Mouse (Mus musculus) cortical plate, adult 2 months (tissue): ENCODE data around the gene Tbc1d1. TPM values are rescaled to one million over a fixed set of nuclear protein-coding genes. Genes with fewer than 3 reads are reported as not detected.
A peak's percentile ranks its signal among the peaks of the same experiment; 100 is the strongest.
"Not testable (repeated sequence)": the region's sequence is repeated elsewhere in the genome, so short reads cannot be mapped to it uniquely, and the experiment has no call there.

Source experiments
- H3K27ac ChIP-seq: fragments of 200-500 bp; 2 replicates; pipeline ENCODE4 v1.5.1; 2012; ENCODE audit warnings: low read length, control low read depth, inconsistent platforms; ENCODE audit not compliant: insufficient read depth
- H3K4me1 ChIP-seq: fragments of 200-500 bp; 2 replicates; pipeline ENCODE4 v1.6.1; 2011; ENCODE audit warnings: low read length; ENCODE audit not compliant: control insufficient read depth, insufficient read depth
- H3K4me3 ChIP-seq: fragments of 200-500 bp; 2 replicates; pipeline ENCODE4 v1.5.1; 2011; ENCODE audit warnings: mild to moderate bottlenecking, low read length, control low read depth; ENCODE audit not compliant: insufficient read depth
- CTCF ChIP-seq: fragments of 200-500 bp; IDR thresholded peaks from 2 replicates; pipeline ENCODE4 v1.5.1; 2011; ENCODE audit warnings: mild to moderate bottlenecking, control low read depth, low read length; ENCODE audit not compliant: insufficient read depth; ENCODE audit errors: extremely low read depth
- POLR2A ChIP-seq: fragments of 200-500 bp; IDR thresholded peaks from 2 replicates; pipeline ENCODE4 v1.6.1; 2011; ENCODE audit warnings: mild to moderate bottlenecking, low read length, control low read depth; ENCODE audit not compliant: insufficient read depth; ENCODE audit errors: extremely low read depth
- polyA plus RNA-seq: library from polyadenylated mRNA; depleted of rRNA; stranded (reverse); fragments of >200 nt; gene quantifications from 2 replicates; pipeline ENCODE4 v1.2.3, GENCODE M21; 2012

Tbc1d1 gene
- polyA plus RNA-seq, 1 experiment: 13.8 TPM

DNA sequence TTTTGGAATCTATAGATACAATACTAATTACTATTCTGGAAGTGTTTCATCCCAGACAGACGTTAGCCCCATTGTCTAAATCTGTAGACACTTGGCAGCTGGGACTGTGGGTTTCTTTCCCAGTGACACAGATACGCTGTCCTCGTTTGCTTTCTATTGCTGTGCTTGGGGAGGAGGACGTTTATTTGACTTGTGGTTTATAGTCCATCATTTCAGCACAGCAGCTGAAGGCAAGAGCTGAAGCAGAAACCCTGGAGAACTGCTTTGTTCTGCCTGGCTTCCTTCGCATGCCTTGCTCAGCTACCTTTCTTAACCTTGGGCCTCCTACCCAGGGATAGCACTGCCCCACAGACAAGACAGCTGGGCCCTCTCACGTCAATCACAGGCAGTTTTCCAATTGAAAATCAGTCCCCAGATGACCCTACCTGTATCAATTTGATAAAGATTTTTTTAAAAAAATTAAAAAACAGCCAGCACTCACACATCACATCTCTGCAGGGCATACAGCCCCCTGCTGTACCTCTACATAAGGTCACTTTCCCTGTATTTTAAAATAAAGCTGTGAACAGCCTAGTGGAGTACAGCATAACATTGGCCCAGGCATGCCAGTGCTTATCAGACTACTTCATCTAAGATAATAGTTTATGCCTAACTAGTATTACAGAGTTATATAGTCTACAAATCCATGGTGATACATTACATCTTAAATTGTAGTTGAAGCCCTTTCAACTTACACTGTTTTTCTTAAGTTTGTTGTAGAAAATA, 158.4 kb downstream of the Tbc1d1 start:
- TF ChIP-seq CTCF (no peak), POLR2A (no peak)
- Histone ChIP-seq H3K27ac (no peak overlapping the region), H3K4me3 (no peak overlapping the region), H3K4me1 (0 out of 2 replicates have a peak, but pooled peaks cover 2% of the 10 kb centered on the region)

GRCm38 (mm10) chr5:64315088-64315487, 159.0 kb downstream of the Tbc1d1 start:
- no peak overlapping the region for H3K4me3 ChIP-seq
- 0 out of 2 replicates have a peak, but pooled peaks cover 2% of the 10 kb centered on the region for H3K4me1 ChIP-seq
- H3K27ac ChIP-seq: no peak overlapping the region
- no peak for TF ChIP-seq CTCF

DNA sequence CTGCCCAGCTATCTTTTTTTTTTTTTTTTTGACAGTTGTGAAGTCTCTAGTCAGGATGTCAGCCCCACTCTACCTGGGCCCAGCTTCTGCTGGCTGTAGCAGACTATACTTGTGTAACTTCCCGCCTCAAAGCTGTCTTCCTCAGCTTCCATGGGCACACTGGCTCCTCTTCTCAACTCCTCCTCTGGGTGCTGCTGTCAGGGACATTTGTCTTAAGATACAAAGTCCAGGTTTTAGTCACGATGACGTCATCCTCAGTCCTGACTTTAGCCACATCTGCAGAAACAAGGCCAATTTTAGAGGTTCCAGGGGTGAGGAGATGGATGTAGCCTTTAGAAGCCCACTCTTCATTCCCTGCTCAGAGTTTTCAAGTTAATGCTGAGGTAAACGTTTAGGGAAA, 167.2 kb downstream of the Tbc1d1 start:
- no peak overlapping the region for H3K4me3 ChIP-seq
- TF ChIP-seq POLR2A (no peak), CTCF (no peak)
- peaks cover 8% of the 10 kb centered on the region for H3K4me1 ChIP-seq
- no peak overlapping the region for H3K27ac ChIP-seq

DNA sequence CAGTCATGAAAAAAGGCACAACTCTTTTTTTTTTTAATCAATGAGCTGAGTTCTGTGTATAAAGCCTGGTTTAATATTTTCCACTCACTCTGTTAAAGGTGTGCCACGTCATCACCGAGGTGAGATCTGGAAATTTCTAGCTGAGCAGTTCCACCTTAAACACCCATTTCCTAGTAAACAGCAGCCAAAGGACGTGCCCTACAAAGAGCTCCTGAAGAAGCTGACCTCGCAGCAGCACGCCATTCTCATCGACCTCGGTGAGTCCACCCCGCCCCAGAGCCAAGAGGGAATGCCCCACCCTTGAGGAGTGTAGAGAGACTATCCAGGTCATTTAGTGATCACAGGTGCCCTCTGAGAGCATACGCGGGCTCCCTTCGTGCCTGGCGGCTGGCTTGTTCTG, 168.2 kb downstream of the Tbc1d1 start:
- Histone ChIP-seq H3K4me1 (peaks cover 8% of the 10 kb centered on the region), H3K27ac (0 out of 2 replicates have a peak overlapping the region, but pooled peaks have one; percentile 2), H3K4me3 (no peak overlapping the region)
- TF ChIP-seq CTCF (no peak), POLR2A (no peak)

DNA sequence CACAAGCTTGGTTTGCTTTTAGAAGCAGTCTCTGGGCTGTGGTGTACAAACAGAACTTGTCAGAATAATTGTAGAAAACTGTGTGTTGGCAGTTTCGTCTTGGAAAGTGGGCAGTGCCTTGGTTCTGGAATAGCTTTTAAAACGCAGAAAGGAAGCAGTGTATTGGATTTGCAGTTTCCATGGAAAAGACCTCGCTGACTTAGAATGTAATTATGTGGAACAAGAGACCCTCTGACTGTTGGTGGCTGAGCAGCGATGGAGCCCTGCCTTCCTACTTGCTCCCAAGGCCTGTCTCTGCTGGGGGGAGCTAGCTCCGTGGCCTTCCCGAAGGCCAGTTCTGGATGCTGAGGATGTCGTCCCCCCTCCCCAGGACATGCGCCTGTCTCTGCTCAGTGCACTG, 168.8 kb downstream of the Tbc1d1 start:
- H3K27ac ChIP-seq: no peak overlapping the region
- no peak overlapping the region for H3K4me3 ChIP-seq
- no peak for TF ChIP-seq CTCF
- peaks cover 8% of the 10 kb centered on the region for H3K4me1 ChIP-seq

- Histone ChIP-seq H3K4me1 (peaks cover 9% of the 10 kb centered on the region), H3K27ac (peak overlapping the region; percentile 60), H3K4me3 (no peak overlapping the region)
- TF ChIP-seq POLR2A: no peak
- no peak for TF ChIP-seq CTCF
These were observed 169.7 kb downstream of the Tbc1d1 start for GRCm38 (mm10) chr5:64325741-64326355.

- Histone ChIP-seq H3K4me3 (no peak overlapping the region), H3K4me1 (peaks cover 9% of the 10 kb centered on the region), H3K27ac (peak overlapping the region; percentile 87)
- TF ChIP-seq CTCF: no peak
- no peak for TF ChIP-seq POLR2A
These were observed 170.5 kb downstream of the Tbc1d1 start for GRCm38 (mm10) chr5:64326427-64327181.

DNA sequence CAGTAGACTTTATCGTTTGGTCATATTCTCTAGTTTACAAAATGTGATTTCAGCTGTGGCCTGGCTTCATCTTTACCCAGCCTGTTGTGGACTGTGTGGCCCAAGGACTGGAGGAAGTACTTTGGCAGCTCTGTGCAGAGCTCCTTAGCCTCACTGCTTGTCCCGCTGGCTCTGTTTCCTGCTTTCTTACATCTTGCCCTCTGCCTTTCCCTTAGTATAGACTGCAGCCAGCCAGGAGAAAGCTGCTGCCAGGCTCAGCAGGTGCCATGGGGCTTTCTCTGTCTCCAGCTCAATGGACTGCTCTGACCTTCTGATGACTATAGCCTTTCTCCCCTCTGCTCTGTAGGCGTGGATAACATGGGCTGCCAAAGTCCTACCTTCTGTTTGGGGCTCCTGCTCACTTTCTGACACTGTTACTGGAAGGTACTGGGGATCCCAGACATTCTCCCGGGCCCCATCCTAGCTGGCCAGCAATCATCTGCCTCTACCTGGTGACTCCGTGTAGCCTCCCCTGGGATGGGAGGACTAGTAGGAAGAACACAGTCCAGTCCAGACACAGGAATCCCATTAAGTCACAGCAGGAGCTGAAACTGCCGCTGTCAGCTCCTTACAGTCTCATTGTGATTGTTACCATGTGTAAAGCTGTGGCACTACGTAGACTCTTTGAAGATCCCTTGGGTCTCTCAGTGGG, 171.3 kb downstream of the Tbc1d1 start:
- Histone ChIP-seq H3K4me1 (peaks cover 9% of the 10 kb centered on the region), H3K27ac (peak overlapping the region; percentile 87), H3K4me3 (no peak overlapping the region)
- TF ChIP-seq CTCF (no peak), POLR2A (no peak)

DNA sequence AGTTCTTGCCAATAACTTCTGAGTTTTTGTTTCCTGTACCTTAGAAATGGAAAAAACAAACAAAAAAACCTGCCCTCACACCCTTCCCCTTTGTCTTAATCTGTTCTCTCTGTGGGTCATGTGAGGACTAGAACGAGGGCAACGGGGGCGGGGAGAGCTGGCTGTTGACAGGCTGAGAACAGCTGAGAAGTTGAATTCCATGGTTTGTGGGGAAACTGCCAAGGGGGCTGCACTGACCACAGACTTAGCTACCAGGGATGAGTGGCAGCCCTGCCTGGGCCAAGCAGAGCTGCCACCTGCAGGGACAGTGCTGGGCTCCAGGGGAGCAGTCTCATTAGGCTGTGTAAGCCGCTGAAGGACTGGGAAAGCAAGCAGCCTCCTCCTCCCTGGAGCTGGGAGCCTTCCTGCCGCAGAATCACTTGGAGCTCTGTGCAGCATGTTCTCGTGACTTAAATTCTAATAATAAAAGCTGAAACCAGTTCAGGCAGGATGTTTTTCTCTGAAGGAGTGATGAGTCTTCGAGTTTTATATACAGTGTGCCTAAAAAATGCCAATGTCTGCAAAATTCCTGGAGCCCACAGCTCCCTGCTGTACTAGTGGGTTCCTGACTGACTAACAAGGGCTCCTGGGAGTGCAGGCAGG, 180.8 kb downstream of the Tbc1d1 start:
- peaks cover 8% of the 10 kb centered on the region for H3K4me1 ChIP-seq
- H3K27ac ChIP-seq: peak overlapping the region; percentile 76
- no peak overlapping the region for H3K4me3 ChIP-seq
- TF ChIP-seq CTCF: 0 out of 2 replicates have a peak, but pooled peaks have one; percentile 6
- TF ChIP-seq POLR2A: peak; percentile 48; the same call in 1 of the 2 replicates

- H3K27ac ChIP-seq, H3K4me3 ChIP-seq, H3K4me1 ChIP-seq: not testable (repeated sequence)
These were observed 182.7 kb downstream of the Tbc1d1 start for GRCm38 (mm10) chr5:64338795-64339194.
